Mouse (Mus musculus): ENCODE results near the gene Umod.

DNA sequence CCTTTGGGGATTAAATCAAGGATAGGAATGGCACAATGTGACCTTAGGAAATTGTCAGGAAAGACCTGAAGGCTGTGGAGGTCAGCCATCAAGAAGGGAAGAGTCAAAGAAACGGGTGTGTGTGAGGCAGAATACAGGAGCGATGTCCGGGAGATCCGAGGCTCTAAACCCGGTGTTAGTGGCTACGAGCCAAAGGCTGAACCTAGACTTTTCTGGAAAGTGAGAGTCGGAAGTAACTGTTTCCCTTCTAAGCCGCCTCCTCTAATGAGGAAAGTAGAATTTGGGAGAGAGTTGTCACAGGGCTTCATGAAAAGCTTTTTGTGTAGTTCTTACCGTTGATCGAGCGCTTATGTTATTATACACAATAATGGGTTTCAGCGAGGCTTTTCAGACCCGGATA lies 47.4 kb upstream of the Umod start:
- TF ChIP-seq CTCF (conservative IDR thresholded peaks at IDR 0.05; ENCODE audit: low read length) (no peak), POU5F1 (IDR thresholded peaks at IDR 0.05; ENCODE audit: borderline replicate concordance, low read length) (no peak), NANOG (IDR thresholded peaks at IDR 0.05; ENCODE audit: borderline replicate concordance, low read length) (no peak)

Measured in E14TG2a.4 (cell line).